Mouse (Mus musculus): ENCODE measurements around the gene Prkci.

Prkci gene

DNA sequence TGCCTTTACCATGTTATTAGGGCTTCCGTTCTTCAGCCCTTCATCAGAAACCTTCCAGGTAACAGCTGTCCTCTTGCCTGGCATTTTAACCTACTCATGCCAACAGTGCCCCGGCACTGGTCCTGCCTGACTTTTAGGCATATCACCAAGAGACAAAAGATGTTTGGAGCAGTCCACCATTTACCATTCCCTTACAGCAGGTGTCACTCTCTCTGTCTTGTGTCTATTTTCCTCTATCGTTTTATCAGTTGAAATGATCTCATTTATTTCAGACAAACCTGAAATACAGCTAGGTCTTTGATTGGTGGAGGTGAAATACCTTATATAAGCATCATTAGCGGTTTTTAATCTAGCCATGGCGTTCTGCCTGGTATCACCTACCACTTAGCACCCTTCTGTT is 53.5 kb downstream of the Prkci start:
- no peak for DNase-seq

- DNase-seq, result no peak
Observed at GRCm38 (mm10) chr3:31050375-31050774, 54.8 kb downstream of the Prkci start.

- DNase-seq, result no peak
Observed at GRCm38 (mm10) chr3:31051730-31052129, 56.2 kb downstream of the Prkci start.

DNA sequence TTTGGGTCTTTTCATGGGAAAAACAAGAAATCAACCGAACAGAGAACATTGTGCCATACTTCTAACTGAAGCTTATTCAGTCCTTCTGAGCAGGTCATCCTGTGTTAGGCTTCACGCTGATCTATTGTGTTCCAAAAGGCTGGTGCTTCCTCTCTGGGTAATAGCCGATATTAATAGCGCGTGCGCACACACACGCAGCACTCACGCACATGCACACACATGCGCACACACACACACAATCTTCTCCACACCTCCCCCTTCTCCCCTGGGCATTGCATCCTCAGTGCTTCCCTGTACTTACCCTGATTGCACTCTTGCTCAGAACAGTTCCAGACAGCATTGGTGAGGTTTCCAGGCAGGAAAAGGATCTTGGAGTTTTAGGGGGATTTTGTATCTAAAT is 57.6 kb downstream of the Prkci start:
- no peak for DNase-seq

DNA sequence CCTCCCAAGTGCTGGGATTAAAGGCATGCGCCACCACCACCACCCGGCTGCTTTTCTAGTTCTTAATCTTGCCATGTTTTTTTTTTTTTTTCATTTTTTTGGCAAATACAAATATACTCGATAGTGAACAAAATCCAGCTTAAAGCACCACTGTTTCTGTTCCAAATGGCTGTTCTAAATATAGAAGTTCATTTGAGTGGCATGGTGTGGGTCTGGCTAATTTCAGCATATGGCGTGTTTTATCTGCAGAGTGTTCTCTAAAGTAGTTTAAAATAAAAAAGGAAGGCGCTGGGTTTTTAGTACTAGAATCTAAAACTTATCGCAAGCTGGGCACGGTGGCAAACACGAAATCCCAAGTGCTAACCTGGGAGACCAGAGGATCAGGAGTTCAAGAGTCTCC is 59.3 kb downstream of the Prkci start:
- no peak for DNase-seq

DNA sequence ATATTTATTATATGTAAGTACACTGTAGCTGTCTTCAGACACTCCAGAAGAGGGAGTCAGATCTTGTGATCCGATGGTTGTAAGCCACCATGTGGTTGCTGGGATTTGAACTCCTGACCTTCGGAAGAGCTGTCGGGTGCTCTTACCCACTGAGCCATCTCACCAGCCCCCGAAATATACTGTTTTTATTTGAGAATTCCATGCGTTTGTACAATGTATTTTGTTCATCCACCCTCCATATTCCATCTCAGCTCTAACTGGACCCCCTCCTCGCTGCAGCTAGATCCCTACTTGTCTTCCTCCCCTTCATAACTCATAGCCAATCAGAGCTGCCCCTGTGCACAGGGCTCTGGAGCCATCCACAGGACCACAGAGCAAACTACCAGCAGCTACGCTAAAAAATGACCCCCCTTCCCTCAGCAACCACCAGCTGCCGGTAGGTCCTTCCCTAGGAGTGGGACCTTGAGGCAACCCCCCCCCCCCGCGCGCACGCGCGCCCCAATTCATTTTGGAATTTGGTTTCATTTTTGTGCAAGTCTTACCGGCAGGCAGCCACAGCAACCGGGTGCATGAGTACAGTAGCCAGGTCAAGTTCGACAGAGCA is 60.6 kb downstream of the Prkci start:
- DNase-seq, result no peak

GRCm38 (mm10) chr3:31056651-31057627 is 61.4 kb downstream of the Prkci start:
- DNase-seq, result peak; percentile 61

DNA sequence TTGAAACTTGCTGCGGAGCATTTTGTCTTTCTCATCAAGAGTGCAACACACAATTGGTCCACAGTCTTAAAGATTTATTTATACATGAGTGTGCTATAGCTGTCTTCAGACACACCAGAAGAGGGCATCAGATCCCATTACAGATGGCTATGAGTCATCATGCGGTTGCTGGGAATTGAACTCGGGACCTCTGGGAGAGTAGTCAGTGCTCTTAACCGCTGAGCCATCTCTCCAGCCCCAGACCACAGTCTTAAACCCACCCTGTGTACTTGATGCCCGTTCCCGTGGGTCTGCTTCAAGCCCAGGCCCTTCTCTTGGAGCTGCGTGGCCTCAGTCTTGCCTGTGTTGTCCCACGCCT is 65.2 kb downstream of the Prkci start:
- DNase-seq, result no peak

DNA sequence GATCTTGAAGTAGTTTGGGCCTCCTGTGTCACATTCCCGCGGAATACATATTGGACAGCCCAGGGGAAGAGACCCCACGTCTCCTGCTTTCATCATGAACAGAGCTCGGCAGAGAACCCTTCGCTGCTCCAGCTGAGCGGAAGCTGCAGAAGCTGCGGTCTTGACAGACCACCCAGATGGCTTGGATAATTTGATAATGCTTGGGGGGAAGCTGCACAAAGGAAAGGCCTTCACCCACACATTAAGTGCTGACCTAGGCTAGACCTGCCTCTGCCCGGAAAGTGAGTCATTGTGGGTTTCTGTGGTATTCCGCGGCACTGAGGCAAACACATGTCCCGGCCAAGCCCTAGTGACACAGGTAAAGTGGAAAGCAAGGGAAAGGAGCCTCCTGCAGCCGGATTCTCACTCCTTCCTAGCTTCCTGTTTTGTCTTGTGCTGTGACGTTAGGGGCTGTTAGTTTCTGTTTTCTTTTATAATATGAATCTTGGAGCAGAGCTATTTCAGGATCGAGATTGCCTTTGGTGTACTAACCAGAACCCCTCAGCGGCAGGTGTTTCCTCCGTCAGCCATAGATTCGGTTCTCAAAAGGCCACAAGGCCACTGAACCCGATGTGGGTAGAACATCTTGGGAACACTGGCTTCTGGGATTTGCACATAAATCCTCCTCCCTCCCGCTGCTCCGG is 65.7 kb downstream of the Prkci start:
- DNase-seq, result no peak

DNA sequence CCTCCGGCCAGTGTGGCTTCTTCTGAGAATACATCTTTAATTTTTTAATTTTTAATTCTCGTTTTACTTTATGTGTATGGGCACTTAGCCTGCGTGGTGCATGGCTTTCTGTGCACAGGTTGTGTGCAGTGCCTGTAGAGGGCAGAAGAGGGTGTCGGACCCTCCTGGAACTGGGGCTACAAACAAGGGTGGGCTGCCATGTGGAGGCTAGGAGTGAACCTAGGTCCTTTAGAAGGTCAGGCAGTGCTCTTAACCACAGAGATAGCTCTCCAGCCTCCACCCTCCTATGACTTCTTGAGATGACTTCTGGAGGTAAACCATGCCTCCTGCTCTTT is 66.2 kb downstream of the Prkci start:
- no peak for DNase-seq

DNA sequence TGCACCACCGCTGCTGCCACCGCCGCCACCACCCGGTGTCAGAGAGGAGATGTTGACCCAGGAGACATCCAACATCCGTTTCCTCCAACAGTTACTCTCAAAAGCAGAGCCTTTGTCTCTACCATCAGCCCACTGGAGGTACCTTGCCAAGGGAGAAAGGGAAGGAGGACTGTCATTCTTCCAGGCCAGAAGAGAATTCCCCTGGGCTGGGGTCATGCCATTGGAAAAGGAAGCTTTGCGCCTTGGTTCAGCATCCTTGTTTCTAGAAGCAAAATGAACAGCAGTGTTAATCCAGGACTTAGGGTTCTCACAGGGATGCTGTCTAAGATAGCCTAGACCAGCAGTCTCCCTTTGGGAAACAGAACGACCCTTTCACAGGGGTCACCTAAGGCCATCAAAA is 66.8 kb downstream of the Prkci start:
- DNase-seq, result no peak

- no peak for DNase-seq
Observed at GRCm38 (mm10) chr3:31068482-31068881, 72.9 kb downstream of the Prkci start.

GRCm38 (mm10) chr3:31071804-31072203 is 76.3 kb downstream of the Prkci start:
- DNase-seq, result no peak

DNA sequence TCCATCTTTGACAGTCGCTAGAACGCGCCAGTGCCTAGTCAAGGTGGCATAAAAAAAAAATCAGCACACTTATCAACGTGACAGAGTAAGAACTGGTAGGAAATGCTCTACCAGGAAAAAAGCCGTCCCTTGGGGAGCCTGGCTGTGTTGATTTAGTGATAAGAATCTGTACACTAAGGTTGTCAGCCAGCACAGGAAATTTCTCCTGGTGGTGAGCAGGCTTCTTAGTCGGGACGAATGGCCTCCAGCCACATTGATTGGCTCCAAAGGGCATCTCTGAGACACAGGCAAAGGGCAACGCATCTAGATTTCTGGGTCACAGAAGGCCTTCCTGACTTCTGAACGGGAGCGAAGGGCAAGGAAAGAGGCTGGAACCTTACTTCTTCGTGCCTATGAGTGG is 80.3 kb downstream of the Prkci start:
- DNase-seq, result no peak

GRCm38 (mm10) chr3:31077068-31077703 is 81.6 kb downstream of the Prkci start:
- DNase-seq, result no peak

GRCm38 (mm10) chr3:31079450-31079849 is 83.9 kb downstream of the Prkci start:
- no peak for DNase-seq

- DNase-seq, result no peak
Observed at GRCm38 (mm10) chr3:31080791-31081502, 85.4 kb downstream of the Prkci start.

DNA sequence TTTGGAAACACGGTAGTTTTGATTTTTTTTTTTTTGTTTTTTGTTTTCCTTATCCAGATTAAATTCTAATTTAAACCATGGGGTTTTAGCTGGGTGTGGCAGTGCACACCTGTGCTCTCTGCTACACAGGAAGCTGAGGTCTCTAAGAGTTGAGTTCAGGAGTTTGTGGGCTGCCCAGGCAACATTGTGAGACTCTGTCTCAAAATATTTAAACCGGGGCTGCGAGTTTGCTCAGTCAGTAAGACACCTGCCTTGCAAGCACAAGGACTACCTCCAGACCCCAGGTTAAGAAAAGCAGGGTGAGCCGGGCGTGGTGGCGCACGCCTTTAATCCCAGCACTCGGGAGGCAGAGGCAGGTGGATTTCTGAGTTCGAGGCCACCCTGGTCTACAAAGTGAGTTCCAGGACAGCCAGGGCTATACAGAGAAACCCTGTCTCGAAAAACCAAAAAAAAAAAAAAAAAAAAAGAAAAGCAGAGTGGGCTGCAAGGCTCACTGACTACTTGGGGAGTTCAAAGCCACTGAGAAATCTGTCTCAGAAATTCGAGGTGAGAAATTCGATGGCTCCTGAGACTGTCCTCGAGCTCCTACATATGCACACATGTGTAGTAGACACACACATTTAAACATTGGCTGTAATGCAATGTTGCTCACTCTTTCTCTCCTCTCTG is 87.4 kb downstream of the Prkci start:
- DNase-seq, result no peak

DNA sequence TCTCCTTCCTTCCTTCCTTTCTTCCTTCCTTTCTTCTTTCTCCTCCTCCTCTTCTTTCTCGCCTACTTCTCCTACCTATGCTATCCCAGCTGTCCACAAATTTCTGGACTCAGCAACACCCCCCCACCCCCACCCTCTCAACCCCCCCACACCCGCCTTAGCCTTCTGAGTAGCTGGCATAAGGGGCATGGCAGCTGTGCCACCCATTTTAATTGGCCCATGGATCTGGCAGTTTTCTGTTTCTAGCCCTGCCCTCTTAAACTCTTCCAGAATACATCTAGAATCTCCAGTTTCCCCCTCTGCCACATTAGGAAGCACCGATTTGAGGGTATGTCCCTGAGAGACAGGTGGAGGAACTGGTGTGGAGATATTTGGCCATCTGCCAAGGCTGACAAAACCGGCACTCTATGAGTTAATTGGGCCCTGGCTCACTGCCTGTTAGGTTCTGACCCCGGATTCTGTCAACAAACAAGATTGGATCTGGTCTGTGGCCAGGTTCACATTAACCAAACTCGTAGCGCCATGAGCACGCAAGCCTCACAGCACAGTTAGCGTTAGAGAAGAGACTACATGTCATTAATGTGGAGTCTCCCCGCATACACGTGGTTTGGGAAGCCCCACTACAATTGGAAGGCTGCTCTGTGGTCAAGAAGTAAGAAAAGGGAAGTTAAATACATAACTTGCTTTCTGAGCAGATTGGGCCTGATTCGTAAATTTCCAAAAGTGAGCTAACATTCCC is 88.1 kb downstream of the Prkci start:
- no peak for DNase-seq

GRCm38 (mm10) chr3:31085000-31085399 is 89.5 kb downstream of the Prkci start:
- DNase-seq, result no peak
